Mouse (Mus musculus): Measurements from ENCODE around the gene Fgf9. TPM values are rescaled to one million over a fixed set of nuclear protein-coding genes. Genes with fewer than 3 reads are reported as not detected.
A peak's percentile ranks its signal among the peaks of the same experiment; 100 is the strongest.

The Fgf9 gene
- polyA plus RNA-seq, 1 experiment, result 7.8 TPM

GRCm38 (mm10) chr14:58139506-58140055 is 69.2 kb downstream of the Fgf9 start:
- TF ChIP-seq POLR2A (IDR thresholded peaks at IDR 0.05; ENCODE audit: borderline replicate concordance, extremely low read depth, insufficient read depth, insufficient read length, poor library complexity, severe bottlenecking) (no peak), CTCF (IDR thresholded peaks at IDR 0.05; ENCODE audit: borderline replicate concordance, extremely low read depth, insufficient read depth, insufficient read length) (no peak)
- DNase-seq (ENCODE audit: low read depth), result no peak

GRCm38 (mm10) chr14:58149637-58150470 is 79.5 kb downstream of the Fgf9 start:
- TF ChIP-seq CTCF (IDR thresholded peaks at IDR 0.05; ENCODE audit: borderline replicate concordance, extremely low read depth, insufficient read depth, insufficient read length) (no peak), POLR2A (IDR thresholded peaks at IDR 0.05; ENCODE audit: borderline replicate concordance, extremely low read depth, insufficient read depth, insufficient read length, poor library complexity, severe bottlenecking) (no peak)
- peak; percentile 35 for DNase-seq (ENCODE audit: low read depth)

GRCm38 (mm10) chr14:58150471-58150855 is 80.1 kb downstream of the Fgf9 start:
- TF ChIP-seq CTCF (IDR thresholded peaks at IDR 0.05; ENCODE audit: borderline replicate concordance, extremely low read depth, insufficient read depth, insufficient read length), result no peak
- TF ChIP-seq POLR2A (IDR thresholded peaks at IDR 0.05; ENCODE audit: borderline replicate concordance, extremely low read depth, insufficient read depth, insufficient read length, poor library complexity, severe bottlenecking), result no peak
- DNase-seq (ENCODE audit: low read depth), result peak; percentile 18

- no peak for DNase-seq (ENCODE audit: low read depth)
- TF ChIP-seq POLR2A (IDR thresholded peaks at IDR 0.05; ENCODE audit: borderline replicate concordance, extremely low read depth, insufficient read depth, insufficient read length, poor library complexity, severe bottlenecking), result no peak
- TF ChIP-seq CTCF (IDR thresholded peaks at IDR 0.05; ENCODE audit: borderline replicate concordance, extremely low read depth, insufficient read depth, insufficient read length), result no peak
Measured at GRCm38 (mm10) chr14:58152110-58152509, 81.8 kb downstream of the Fgf9 start.

GRCm38 (mm10) chr14:58153470-58154416 is 83.4 kb downstream of the Fgf9 start:
- TF ChIP-seq POLR2A (IDR thresholded peaks at IDR 0.05; ENCODE audit: borderline replicate concordance, extremely low read depth, insufficient read depth, insufficient read length, poor library complexity, severe bottlenecking) (no peak), CTCF (IDR thresholded peaks at IDR 0.05; ENCODE audit: borderline replicate concordance, extremely low read depth, insufficient read depth, insufficient read length) (no peak)
- DNase-seq (ENCODE audit: low read depth), result no peak

- TF ChIP-seq CTCF (IDR thresholded peaks at IDR 0.05; ENCODE audit: borderline replicate concordance, extremely low read depth, insufficient read depth, insufficient read length) (no peak), POLR2A (IDR thresholded peaks at IDR 0.05; ENCODE audit: borderline replicate concordance, extremely low read depth, insufficient read depth, insufficient read length, poor library complexity, severe bottlenecking) (no peak)
- no peak for DNase-seq (ENCODE audit: low read depth)
Measured at GRCm38 (mm10) chr14:58160624-58161023, 90.3 kb downstream of the Fgf9 start.

Other genes with a start within 250 kb of the Fgf9 start
- gene Ska3, start 244.4 kb upstream of the Fgf9 start, polyA plus RNA-seq (2012; rRNA removed), result 6.2 and 7.3 TPM in 2 replicates
- 68.6 and 99.8 TPM in 2 replicates for gene Mrpl57, start 244.3 kb upstream of the Fgf9 start, polyA plus RNA-seq (2012; rRNA removed)
- gene Zdhhc20, start 180.3 kb upstream of the Fgf9 start, polyA plus RNA-seq (2012; rRNA removed), result 24.8 and 26.4 TPM in 2 replicates
- 27.8 and 39.9 TPM in 2 replicates for gene Micu2, start 71.3 kb upstream of the Fgf9 start, polyA plus RNA-seq (2012; rRNA removed)